Mouse (Mus musculus): Measurements from ENCODE around the gene Scd2. TPM values are rescaled to one million over a fixed set of nuclear protein-coding genes. Genes with fewer than 3 reads are reported as not detected.

Scd2 gene
- total and polyA plus RNA-seq, 2 experiments, result 2.2 to 2.9 TPM

GRCm38 (mm10) chr19:44299902-44300301, 6.4 kb downstream of the Scd2 start:
- Histone ChIP-seq H3K9ac (ENCODE audit: low read depth, low read length) (no peak overlapping the region), H3K36me3 (ENCODE audit: control insufficient read depth, insufficient read depth, low read length) (no peaks in the 10 kb centered on the region), H3K79me2 (ENCODE audit: control insufficient read depth, insufficient read depth, low read length) (no peaks in the 10 kb centered on the region), H3K27me3 (ENCODE audit: control insufficient read depth, insufficient read depth, low read length) (peaks cover 3% of the 10 kb centered on the region; the same call in 1 of the 2 replicates), H3K4me1 (ENCODE audit: control insufficient read depth, insufficient read depth, low read length) (no peaks in the 10 kb centered on the region; the same call in 1 of the 2 replicates), H3K4me3 (ENCODE audit: insufficient read depth, low read depth, low read length) (no peak overlapping the region), H3K27ac (replicated peaks; ENCODE audit: insufficient read depth, low read depth, low read length) (no peak overlapping the region)
- no peak for DNase-seq (ENCODE audit: extremely low read depth, low read depth, low spot score)
- TF ChIP-seq CTCF (IDR thresholded peaks at IDR 0.05; ENCODE audit: low read depth, low read length) (no peak), POLR2A (IDR thresholded peaks at IDR 0.05; ENCODE audit: extremely low read depth, insufficient read depth, low read length) (no peak)
- 73% methylated on average over 6 of the region's 6 CpGs for WGBS

- H3K27me3 ChIP-seq (ENCODE audit: control insufficient read depth, insufficient read depth, low read length), result peaks cover 7% of the 10 kb centered on the region; the same call in 1 of the 2 replicates
- H3K4me1 ChIP-seq (ENCODE audit: control insufficient read depth, insufficient read depth, low read length), result no peaks in the 10 kb centered on the region; the same call in 1 of the 2 replicates
- DNase-seq (ENCODE audit: extremely low read depth, low read depth, low spot score), result no peak
- WGBS, result 84% methylated on average over 7 of the region's 7 CpGs
- H3K9ac ChIP-seq (ENCODE audit: low read depth, low read length), result no peak overlapping the region
- H3K27ac ChIP-seq (replicated peaks; ENCODE audit: insufficient read depth, low read depth, low read length), result no peak overlapping the region
- no peaks in the 10 kb centered on the region for H3K79me2 ChIP-seq (ENCODE audit: control insufficient read depth, insufficient read depth, low read length)
- no peaks in the 10 kb centered on the region for H3K36me3 ChIP-seq (ENCODE audit: control insufficient read depth, insufficient read depth, low read length)
- no peak for TF ChIP-seq POLR2A (IDR thresholded peaks at IDR 0.05; ENCODE audit: extremely low read depth, insufficient read depth, low read length)
- no peak for TF ChIP-seq CTCF (IDR thresholded peaks at IDR 0.05; ENCODE audit: low read depth, low read length)
- H3K4me3 ChIP-seq (ENCODE audit: insufficient read depth, low read depth, low read length), result no peak overlapping the region
Observed at GRCm38 (mm10) chr19:44300520-44300919, 7.0 kb downstream of the Scd2 start.

GRCm38 (mm10) chr19:44301176-44301575, 7.7 kb downstream of the Scd2 start:
- no peak for TF ChIP-seq POLR2A (IDR thresholded peaks at IDR 0.05; ENCODE audit: extremely low read depth, insufficient read depth, low read length)
- TF ChIP-seq CTCF (IDR thresholded peaks at IDR 0.05; ENCODE audit: low read depth, low read length), result no peak
- Histone ChIP-seq H3K79me2 (ENCODE audit: control insufficient read depth, insufficient read depth, low read length) (no peaks in the 10 kb centered on the region), H3K27me3 (ENCODE audit: control insufficient read depth, insufficient read depth, low read length) (peaks cover 7% of the 10 kb centered on the region; the same call in 1 of the 2 replicates), H3K4me1 (ENCODE audit: control insufficient read depth, insufficient read depth, low read length) (no peaks in the 10 kb centered on the region; the same call in 1 of the 2 replicates), H3K36me3 (ENCODE audit: control insufficient read depth, insufficient read depth, low read length) (no peaks in the 10 kb centered on the region), H3K27ac (replicated peaks; ENCODE audit: insufficient read depth, low read depth, low read length) (no peak overlapping the region), H3K9ac (ENCODE audit: low read depth, low read length) (no peak overlapping the region), H3K4me3 (ENCODE audit: insufficient read depth, low read depth, low read length) (no peak overlapping the region)
- no peak for DNase-seq (ENCODE audit: extremely low read depth, low read depth, low spot score)
- WGBS, result 88% methylated on average over 16 of the region's 16 CpGs

DNA sequence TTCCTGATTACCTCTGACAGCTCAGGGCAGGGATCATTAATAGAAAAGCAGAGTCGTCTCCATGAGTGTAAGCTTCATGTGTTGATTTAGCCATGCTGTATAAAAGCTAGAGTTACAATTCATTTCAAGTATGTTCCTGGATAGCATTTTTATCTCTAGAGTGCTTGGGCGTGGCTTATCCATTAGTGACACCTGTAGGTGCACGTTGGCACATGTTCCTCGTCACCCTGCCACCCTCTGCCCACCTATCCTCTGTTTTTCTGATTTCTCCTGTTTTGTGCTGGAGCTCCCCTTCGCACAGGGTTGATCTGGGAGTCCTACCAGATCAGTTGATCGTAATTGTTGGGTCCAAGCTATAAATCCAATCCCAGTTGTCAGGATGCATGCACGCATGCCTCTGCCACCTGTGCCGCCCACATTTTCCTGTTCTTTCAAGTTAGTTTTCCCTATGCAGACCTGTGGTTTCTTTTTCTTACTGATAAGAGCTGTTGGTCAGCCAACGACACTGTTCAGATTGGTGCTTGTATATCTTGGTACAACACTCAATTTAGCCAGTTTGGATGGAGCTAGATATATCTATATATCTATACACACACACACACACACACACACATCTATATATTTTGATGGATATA, 8.3 kb downstream of the Scd2 start:
- no peak overlapping the region for H3K27ac ChIP-seq (replicated peaks; ENCODE audit: insufficient read depth, low read depth, low read length)
- no peaks in the 10 kb centered on the region; the same call in 1 of the 2 replicates for H3K4me1 ChIP-seq (ENCODE audit: control insufficient read depth, insufficient read depth, low read length)
- WGBS, result 86% methylated on average over 9 of the region's 9 CpGs
- no peak for DNase-seq (ENCODE audit: extremely low read depth, low read depth, low spot score)
- no peak overlapping the region for H3K4me3 ChIP-seq (ENCODE audit: insufficient read depth, low read depth, low read length)
- H3K79me2 ChIP-seq (ENCODE audit: control insufficient read depth, insufficient read depth, low read length), result no peaks in the 10 kb centered on the region
- no peak for TF ChIP-seq CTCF (IDR thresholded peaks at IDR 0.05; ENCODE audit: low read depth, low read length)
- no peak for TF ChIP-seq POLR2A (IDR thresholded peaks at IDR 0.05; ENCODE audit: extremely low read depth, insufficient read depth, low read length)
- peaks cover 7% of the 10 kb centered on the region; the same call in 1 of the 2 replicates for H3K27me3 ChIP-seq (ENCODE audit: control insufficient read depth, insufficient read depth, low read length)
- H3K9ac ChIP-seq (ENCODE audit: low read depth, low read length), result no peak overlapping the region
- no peaks in the 10 kb centered on the region for H3K36me3 ChIP-seq (ENCODE audit: control insufficient read depth, insufficient read depth, low read length)

- H3K79me2 ChIP-seq (ENCODE audit: control insufficient read depth, insufficient read depth, low read length), result no peaks in the 10 kb centered on the region
- H3K36me3 ChIP-seq (ENCODE audit: control insufficient read depth, insufficient read depth, low read length), result no peaks in the 10 kb centered on the region
- no peak overlapping the region for H3K4me3 ChIP-seq (ENCODE audit: insufficient read depth, low read depth, low read length)
- 82% methylated on average over 11 of the region's 11 CpGs for WGBS
- peaks cover 7% of the 10 kb centered on the region; the same call in 1 of the 2 replicates for H3K27me3 ChIP-seq (ENCODE audit: control insufficient read depth, insufficient read depth, low read length)
- H3K9ac ChIP-seq (ENCODE audit: low read depth, low read length), result no peak overlapping the region
- no peaks in the 10 kb centered on the region for H3K4me1 ChIP-seq (ENCODE audit: control insufficient read depth, insufficient read depth, low read length)
- H3K27ac ChIP-seq (replicated peaks; ENCODE audit: insufficient read depth, low read depth, low read length), result no peak overlapping the region
- TF ChIP-seq POLR2A (IDR thresholded peaks at IDR 0.05; ENCODE audit: extremely low read depth, insufficient read depth, low read length) (no peak), CTCF (IDR thresholded peaks at IDR 0.05; ENCODE audit: low read depth, low read length) (no peak)
- no peak for DNase-seq (ENCODE audit: extremely low read depth, low read depth, low spot score)
Observed at GRCm38 (mm10) chr19:44302901-44303300, 9.4 kb downstream of the Scd2 start.

DNA sequence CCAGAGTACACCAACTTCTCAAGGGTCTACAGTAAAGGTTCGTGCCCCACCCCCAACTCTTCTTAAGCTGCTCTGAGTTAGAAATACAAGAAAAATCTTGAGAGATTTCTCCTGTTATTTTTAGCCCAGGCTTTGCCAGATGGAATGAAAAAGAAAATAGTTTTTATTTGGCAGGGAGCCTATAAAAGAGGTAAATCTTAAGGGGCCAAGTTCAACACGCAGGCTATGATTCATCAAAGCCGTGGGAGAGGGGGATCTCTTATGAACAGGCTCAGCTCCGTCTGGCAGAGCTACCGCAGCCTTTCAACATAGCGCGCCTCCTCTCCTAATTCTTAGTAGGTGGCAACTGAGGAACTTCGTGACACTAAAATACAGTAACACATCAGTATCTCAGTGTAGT, 10.0 kb downstream of the Scd2 start:
- Histone ChIP-seq H3K36me3 (ENCODE audit: control insufficient read depth, insufficient read depth, low read length) (no peaks in the 10 kb centered on the region), H3K79me2 (ENCODE audit: control insufficient read depth, insufficient read depth, low read length) (no peaks in the 10 kb centered on the region)

More for the DNA sequence above, 10.0 kb downstream of the Scd2 start:
- Histone ChIP-seq H3K9ac (ENCODE audit: low read depth, low read length) (no peak overlapping the region), H3K27ac (replicated peaks; ENCODE audit: insufficient read depth, low read depth, low read length) (no peak overlapping the region), H3K4me1 (ENCODE audit: control insufficient read depth, insufficient read depth, low read length) (no peaks in the 10 kb centered on the region), H3K27me3 (ENCODE audit: control insufficient read depth, insufficient read depth, low read length) (peaks cover 7% of the 10 kb centered on the region; the same call in 1 of the 2 replicates), H3K4me3 (ENCODE audit: insufficient read depth, low read depth, low read length) (no peak overlapping the region)
- no peak for TF ChIP-seq POLR2A (IDR thresholded peaks at IDR 0.05; ENCODE audit: extremely low read depth, insufficient read depth, low read length)
- 83% methylated on average over 8 of the region's 8 CpGs for WGBS
- DNase-seq (ENCODE audit: extremely low read depth, low read depth, low spot score), result no peak

Measured in liver, adult 2 months (tissue).